Mouse (Mus musculus) thymus, adult 2 months (tissue): Measurements from ENCODE around the gene Btbd19. TPM values are rescaled to one million over a fixed set of nuclear protein-coding genes. Genes with fewer than 3 reads are reported as not detected.

Experiments used
- DNase-seq: peaks from one replicate; pipeline ENCODE4 v3.0.0; 2021
- H3K27ac ChIP-seq: fragments of 200-500 bp; 2 replicates; pipeline ENCODE4 v1.5.1; 2012; ENCODE audit warnings: low read length, control low read depth; ENCODE audit not compliant: control insufficient read depth, insufficient read depth
- H3K27me3 ChIP-seq: fragments of 200-500 bp; 2 replicates; pipeline ENCODE4 v1.6.1; 2012; ENCODE audit warnings: mild to moderate bottlenecking, low read length, moderate library complexity, mixed read lengths; ENCODE audit not compliant: control insufficient read depth, insufficient read depth
- H3K36me3 ChIP-seq: fragments of 200-500 bp; 2 replicates; pipeline ENCODE4 v1.6.1; 2012; ENCODE audit warnings: mild to moderate bottlenecking, low read length, moderate library complexity; ENCODE audit not compliant: control insufficient read depth, insufficient read depth
- H3K4me1 ChIP-seq: fragments of 200-500 bp; replicated peaks from 2 replicates; pipeline ENCODE4 v1.6.1; 2012; ENCODE audit warnings: low read length; ENCODE audit not compliant: control insufficient read depth, insufficient read depth
- H3K4me3 ChIP-seq: fragments of 200-500 bp; 2 replicates; pipeline ENCODE4 v1.5.1; 2012; ENCODE audit warnings: mild to moderate bottlenecking, low read length, control low read depth, moderate library complexity; ENCODE audit not compliant: control insufficient read depth, insufficient read depth
- CTCF ChIP-seq: fragments of 200-500 bp; IDR thresholded peaks from 2 replicates; pipeline ENCODE4 v1.5.1; 2012; ENCODE audit warnings: mild to moderate bottlenecking, control low read depth, low read length, moderate library complexity, borderline replicate concordance; ENCODE audit not compliant: control insufficient read depth, poor library complexity, insufficient read depth; ENCODE audit errors: extremely low read depth
- POLR2A ChIP-seq: fragments of 200-500 bp; IDR thresholded peaks from 2 replicates; pipeline ENCODE4 v1.6.1; 2012; ENCODE audit warnings: mild to moderate bottlenecking, low read length, control low read depth, moderate library complexity; ENCODE audit not compliant: control insufficient read depth, poor library complexity, insufficient read depth; ENCODE audit errors: extremely low read depth
- WGBS: fragments of 180-500 bp; shearing (Covaris S2); methylation state at CpG from one replicate; pipeline ENCODE4 v1.1.7; 2018; 5-methylcytosine and 5-hydroxymethylcytosine counted together
- polyA plus RNA-seq: library from polyadenylated mRNA; depleted of rRNA; stranded (reverse); fragments of >200 nt; gene quantifications from 2 replicates; pipeline ENCODE4 v1.2.3, GENCODE M21; 2012

The Btbd19 gene
- polyA plus RNA-seq, 1 experiment, result 20.3 TPM

- peak overlapping the region; percentile 84 for H3K4me3 ChIP-seq
- no peak overlapping the region for H3K27ac ChIP-seq
- no peaks in the 10 kb centered on the region for H3K27me3 ChIP-seq
- TF ChIP-seq CTCF (no peak), POLR2A (no peak)
- H3K36me3 ChIP-seq, result peaks cover 39% of the 10 kb centered on the region
- H3K4me1 ChIP-seq, result peaks cover 5% of the 10 kb centered on the region
- no peak for DNase-seq
- 2% methylated on average over 44 of the region's 44 CpGs for WGBS
These were observed 29.7 kb upstream of the Btbd19 start for GRCm38 (mm10) chr4:117155020-117155791.

DNA sequence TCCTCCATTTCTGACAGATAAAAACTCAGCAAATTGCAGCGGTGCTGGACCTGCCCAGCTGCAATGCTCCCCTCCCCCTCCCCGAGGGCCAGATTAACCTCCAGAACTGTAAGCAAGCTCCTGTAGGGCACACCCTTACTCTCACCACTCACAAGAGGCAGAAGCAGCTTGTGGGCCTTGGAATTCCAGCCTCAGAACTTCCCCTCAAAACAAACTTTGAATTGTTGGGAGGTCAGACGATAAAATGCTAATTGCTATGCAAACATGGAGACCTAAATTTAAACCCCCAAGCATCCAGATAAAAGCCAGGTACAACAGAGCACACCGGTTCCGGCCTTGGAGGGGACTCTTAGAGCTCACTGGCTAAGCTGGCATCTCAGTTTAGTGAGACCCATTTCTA lies 27.2 kb upstream of the Btbd19 start:
- H3K27me3 ChIP-seq, result no peaks in the 10 kb centered on the region
- DNase-seq, result no peak
- peaks cover 5% of the 10 kb centered on the region for H3K4me1 ChIP-seq
- H3K27ac ChIP-seq, result no peak overlapping the region
- no peak for TF ChIP-seq CTCF
- no peak for TF ChIP-seq POLR2A
- peaks cover 41% of the 10 kb centered on the region for H3K36me3 ChIP-seq
- no peak overlapping the region for H3K4me3 ChIP-seq
- WGBS, result 89% methylated on average over 5 of the region's 5 CpGs

- no peaks in the 10 kb centered on the region for H3K27me3 ChIP-seq
- no peak for TF ChIP-seq CTCF
- TF ChIP-seq POLR2A, result no peak
- H3K4me3 ChIP-seq, result no peak overlapping the region
- H3K4me1 ChIP-seq, result peaks cover 5% of the 10 kb centered on the region
- DNase-seq, result no peak
- 97% methylated on average over 1 of the region's 1 CpGs for WGBS
- no peak overlapping the region for H3K27ac ChIP-seq
- peaks cover 41% of the 10 kb centered on the region for H3K36me3 ChIP-seq
These were observed 25.9 kb upstream of the Btbd19 start for GRCm38 (mm10) chr4:117151416-117151815.

GRCm38 (mm10) chr4:117150212-117150733 lies 24.7 kb upstream of the Btbd19 start:
- TF ChIP-seq CTCF (no peak), POLR2A (no peak)
- no peaks in the 10 kb centered on the region for H3K27me3 ChIP-seq
- H3K4me3 ChIP-seq, result no peak overlapping the region
- 89% methylated on average over 6 of the region's 6 CpGs for WGBS
- DNase-seq, result no peak
- peaks cover 5% of the 10 kb centered on the region for H3K4me1 ChIP-seq
- H3K36me3 ChIP-seq, result peaks cover 41% of the 10 kb centered on the region
- no peak overlapping the region for H3K27ac ChIP-seq

- H3K4me3 ChIP-seq, result no peak overlapping the region
- DNase-seq, result no peak
- H3K36me3 ChIP-seq, result peaks cover 41% of the 10 kb centered on the region
- no peaks in the 10 kb centered on the region for H3K27me3 ChIP-seq
- H3K27ac ChIP-seq, result no peak overlapping the region
- H3K4me1 ChIP-seq, result no peaks in the 10 kb centered on the region; the same call in 1 of the 2 replicates
- 90% methylated on average over 6 of the region's 6 CpGs for WGBS
- TF ChIP-seq POLR2A (no peak), CTCF (no peak)
These were observed 24.0 kb upstream of the Btbd19 start for GRCm38 (mm10) chr4:117149291-117150211.

- no peak for TF ChIP-seq CTCF
- no peak for TF ChIP-seq POLR2A
- H3K36me3 ChIP-seq, result peaks cover 36% of the 10 kb centered on the region
- DNase-seq, result no peak
- no peaks in the 10 kb centered on the region for H3K4me1 ChIP-seq
- H3K27me3 ChIP-seq, result no peaks in the 10 kb centered on the region
- H3K27ac ChIP-seq, result no peak overlapping the region
- 96% methylated on average over 24 of the region's 24 CpGs for WGBS
- no peak overlapping the region for H3K4me3 ChIP-seq
These were observed 23.3 kb upstream of the Btbd19 start for GRCm38 (mm10) chr4:117148815-117149214.
